Mouse (Mus musculus) stomach, embryonic 15.5 days (tissue): ENCODE measurements around the gene Gm17606. TPM values are rescaled to one million over a fixed set of nuclear protein-coding genes. Genes with fewer than 3 reads are reported as not detected.

Experiments used
- ATAC-seq: fragments of 200-750 bp; cut with Nextera tagmentation; 2 replicates; pipeline ENCODE4 v1.8.0; 2017; ENCODE audit warnings: low read depth, moderate number of reproducible peaks, moderate TSS enrichment; ENCODE audit not compliant: insufficient read depth, low FRiP score
- H3K27ac ChIP-seq: fragments of 300-500 bp; sonication (generic); 2 replicates; pipeline ENCODE4 v1.5.1; 2015; ENCODE audit warnings: mild to moderate bottlenecking, inconsistent platforms
- H3K27me3 ChIP-seq: fragments of 300-500 bp; sonication (generic); replicated peaks from 2 replicates; pipeline ENCODE4 v1.6.1; 2015; ENCODE audit warnings: inconsistent platforms
- H3K36me3 ChIP-seq: fragments of 300-500 bp; sonication (generic); 2 replicates; pipeline ENCODE4 v1.6.1; 2015; ENCODE audit warnings: inconsistent platforms
- H3K4me1 ChIP-seq: fragments of 300-500 bp; sonication (generic); 2 replicates; pipeline ENCODE4 v1.6.1; 2015; ENCODE audit warnings: inconsistent platforms
- H3K4me2 ChIP-seq: fragments of 300-500 bp; sonication (generic); 2 replicates; pipeline ENCODE4 v1.6.1; 2015; ENCODE audit warnings: mild to moderate bottlenecking, inconsistent platforms
- H3K4me3 ChIP-seq: fragments of 300-500 bp; sonication (generic); replicated peaks from 2 replicates; pipeline ENCODE4 v1.5.1; 2015; ENCODE audit warnings: inconsistent platforms
- H3K9ac ChIP-seq: fragments of 300-500 bp; sonication (generic); 2 replicates; pipeline ENCODE4 v1.6.1; 2015; ENCODE audit warnings: inconsistent platforms
- H3K9me3 ChIP-seq: fragments of 300-500 bp; sonication (generic); 2 replicates; pipeline ENCODE4 v1.6.1; 2016; ENCODE audit warnings: inconsistent platforms
- WGBS: fragments of 180-500 bp; shearing (Covaris S2); methylation state at CpG from one replicate; pipeline ENCODE4 v1.1.7; 2015; 5-methylcytosine and 5-hydroxymethylcytosine counted together
- polyA plus RNA-seq: library from polyadenylated mRNA; unstranded; fragments of >200 nt; fragmentation: Nextera tagmentation; extraction: Ambion mirVana; gene quantifications from 2 replicates; pipeline ENCODE4 v1.2.1, GENCODE M21; 2015

The Gm17606 gene
- polyA plus RNA-seq, 1 experiment from 2014 or later: not detected

DNA sequence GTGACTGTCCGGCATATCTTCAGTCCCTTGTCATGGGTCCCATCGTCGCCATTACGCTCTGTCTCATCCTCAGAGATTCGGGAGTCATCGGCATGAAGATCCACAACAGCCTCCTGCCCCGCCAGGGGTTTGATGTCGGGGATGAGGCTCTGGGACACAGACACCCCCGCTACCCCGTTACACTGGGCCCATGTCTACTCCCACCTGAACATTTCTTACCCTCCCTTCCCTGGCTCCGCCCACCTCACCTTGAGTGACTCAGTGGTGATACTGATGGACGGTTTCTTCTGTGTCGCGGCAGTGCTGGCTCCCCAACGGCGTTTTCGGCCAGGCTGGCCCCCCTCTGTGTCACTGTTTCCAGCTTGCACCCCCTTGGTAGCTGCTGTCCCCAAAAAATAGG is 5.7 kb downstream of the Gm17606 start:
- Histone ChIP-seq H3K9ac (no peak overlapping the region), H3K27me3 (no peaks in the 10 kb centered on the region), H3K27ac (no peak overlapping the region), H3K4me2 (no peak overlapping the region), H3K9me3 (no peaks in the 10 kb centered on the region), H3K4me1 (peaks cover 4% of the 10 kb centered on the region; the same call in 1 of the 2 replicates), H3K36me3 (peaks cover 78% of the 10 kb centered on the region), H3K4me3 (no peak overlapping the region)
- 94% methylated on average over 17 of the region's 17 CpGs for WGBS
- ATAC-seq: no peak

DNA sequence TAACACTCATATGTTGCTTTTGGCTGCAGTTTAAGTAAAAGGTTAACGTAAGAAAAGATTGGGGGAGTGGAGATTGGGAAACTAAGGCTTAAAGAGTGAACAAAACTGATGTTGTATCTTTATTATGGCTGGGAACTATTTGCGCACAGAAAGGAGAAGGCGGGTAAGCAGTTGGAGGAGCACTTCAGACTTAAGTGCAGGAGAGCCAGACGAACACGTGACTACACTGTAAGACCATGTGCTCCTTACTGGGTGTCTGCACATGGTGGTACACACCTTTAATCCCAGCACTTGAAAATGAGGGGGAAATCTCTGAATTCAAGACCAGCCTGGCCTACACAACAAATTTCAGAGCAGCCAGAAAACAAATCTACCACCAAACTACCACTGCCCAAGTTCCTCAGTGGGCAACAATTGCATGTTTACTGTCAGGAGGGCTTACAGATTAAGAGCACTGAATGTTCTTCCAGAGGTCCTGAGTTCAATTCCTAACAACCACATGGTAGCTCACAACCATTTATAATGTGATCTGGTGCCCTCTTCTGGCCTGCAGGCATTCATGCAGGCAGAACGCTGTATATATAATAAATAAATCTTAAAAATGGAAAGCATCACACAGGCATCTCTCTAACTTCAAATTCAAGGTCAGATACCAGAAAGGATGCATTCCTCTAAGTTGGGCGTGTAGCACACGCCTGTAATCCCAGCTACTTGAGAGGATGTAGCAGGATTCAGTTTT is 6.3 kb downstream of the Gm17606 start:
- H3K9me3 ChIP-seq: no peaks in the 10 kb centered on the region
- no peak for ATAC-seq
- H3K9ac ChIP-seq: no peak overlapping the region
- peaks cover 4% of the 10 kb centered on the region; the same call in 1 of the 2 replicates for H3K4me1 ChIP-seq
- no peaks in the 10 kb centered on the region for H3K27me3 ChIP-seq
- WGBS: 90% methylated on average over 8 of the region's 8 CpGs
- H3K4me2 ChIP-seq: no peak overlapping the region
- no peak overlapping the region for H3K4me3 ChIP-seq
- no peak overlapping the region for H3K27ac ChIP-seq
- H3K36me3 ChIP-seq: peaks cover 81% of the 10 kb centered on the region

DNA sequence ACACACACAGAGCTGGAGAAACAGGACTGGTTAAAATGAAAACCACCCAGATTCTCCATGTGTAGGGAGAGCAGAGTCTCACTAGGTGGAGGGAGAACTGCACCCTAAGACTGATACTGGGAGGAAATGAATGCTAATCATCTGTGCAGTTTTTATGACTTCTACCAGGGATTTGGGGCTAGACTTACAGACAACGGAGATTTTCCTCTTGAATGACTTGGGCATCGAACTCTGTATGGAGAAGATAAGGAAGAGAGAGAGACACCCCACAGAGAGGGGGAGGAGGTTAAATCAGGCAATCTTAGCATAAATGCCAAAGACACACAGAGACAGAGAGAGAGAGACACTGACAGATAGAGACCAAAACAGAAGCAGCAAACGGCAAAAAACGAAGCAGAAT is 7.1 kb downstream of the Gm17606 start:
- Histone ChIP-seq H3K27ac (no peak overlapping the region), H3K9ac (no peak overlapping the region), H3K36me3 (peaks cover 73% of the 10 kb centered on the region), H3K27me3 (no peaks in the 10 kb centered on the region), H3K4me3 (no peak overlapping the region), H3K4me1 (peaks cover 7% of the 10 kb centered on the region), H3K9me3 (no peaks in the 10 kb centered on the region), H3K4me2 (no peak overlapping the region)
- ATAC-seq: no peak
- WGBS: 79% methylated on average over 4 of the region's 4 CpGs

DNA sequence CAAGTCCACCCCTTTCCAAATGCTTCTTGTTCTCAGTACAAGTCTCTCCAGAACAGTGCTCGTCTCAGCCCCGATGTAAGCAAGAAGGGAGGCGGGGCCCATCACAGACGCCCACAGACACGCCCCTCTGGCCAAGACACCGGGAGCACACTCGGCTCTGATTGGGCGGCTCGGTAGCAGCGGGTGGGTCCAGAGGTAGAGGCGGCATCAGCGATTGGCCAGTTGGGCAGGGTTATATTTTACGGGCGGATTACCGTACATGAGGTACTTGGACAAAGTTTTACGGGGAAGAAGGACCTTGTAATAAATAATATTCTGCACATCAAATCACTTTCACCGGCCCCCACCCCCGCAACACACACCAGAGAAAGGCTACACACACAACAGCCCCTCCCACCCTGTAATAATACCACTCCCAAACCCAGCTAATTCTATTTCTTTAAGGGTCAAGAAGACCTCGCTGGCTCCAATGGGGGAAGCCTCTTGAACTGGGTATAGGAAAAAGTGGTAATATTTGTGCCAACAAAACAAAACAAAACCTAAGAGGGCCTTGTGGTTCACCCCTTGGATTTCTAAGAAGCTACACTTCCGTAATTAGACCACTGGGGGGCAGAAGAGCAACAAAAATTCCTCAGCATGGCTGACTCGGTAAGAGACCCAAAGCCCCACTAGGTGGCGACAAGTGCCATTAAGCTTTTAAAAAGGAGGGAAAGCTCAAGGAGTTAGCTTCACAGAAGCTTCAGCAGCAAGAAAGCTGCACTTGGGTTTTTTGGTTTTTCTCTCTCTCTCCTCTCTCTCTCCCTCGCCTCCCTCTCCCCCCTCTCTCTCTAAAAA is 10.1 kb downstream of the Gm17606 start:
- Histone ChIP-seq H3K27me3 (no peaks in the 10 kb centered on the region), H3K9me3 (no peaks in the 10 kb centered on the region), H3K4me1 (peaks cover 14% of the 10 kb centered on the region), H3K4me2 (no peak overlapping the region), H3K36me3 (peaks cover 50% of the 10 kb centered on the region), H3K4me3 (no peak overlapping the region), H3K27ac (peak overlapping the region; percentile 41; the same call in 1 of the 2 replicates), H3K9ac (no peak overlapping the region)
- WGBS: 56% methylated on average over 23 of the region's 23 CpGs
- peak; percentile 53; the same call in 1 of the 2 replicates for ATAC-seq

DNA sequence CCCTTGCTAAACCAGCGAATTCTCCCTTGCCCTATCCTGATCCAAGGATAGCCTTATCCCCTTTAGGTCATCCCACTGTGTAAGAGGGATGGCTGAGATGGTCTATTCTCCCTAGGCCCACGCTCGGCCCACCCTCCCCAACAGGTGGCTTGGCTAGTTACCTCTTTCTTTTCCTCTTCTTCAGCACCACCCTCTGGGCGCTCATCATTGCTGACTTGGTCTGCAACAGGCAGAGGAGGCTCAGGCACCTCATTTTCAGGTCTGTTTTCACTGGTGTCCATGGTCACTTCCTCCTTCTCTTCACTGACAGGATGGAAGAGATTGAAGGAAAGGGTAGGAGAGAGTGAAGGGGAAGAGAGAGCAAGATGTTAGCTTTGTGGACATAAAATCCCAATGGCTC is 10.8 kb downstream of the Gm17606 start:
- Histone ChIP-seq H3K4me2 (no peak overlapping the region), H3K9ac (no peak overlapping the region), H3K27me3 (no peaks in the 10 kb centered on the region), H3K9me3 (no peaks in the 10 kb centered on the region), H3K36me3 (peaks cover 50% of the 10 kb centered on the region), H3K27ac (peak overlapping the region; percentile 41), H3K4me1 (peaks cover 14% of the 10 kb centered on the region), H3K4me3 (no peak overlapping the region)
- no peak for ATAC-seq
- 75% methylated on average over 4 of the region's 4 CpGs for WGBS

DNA sequence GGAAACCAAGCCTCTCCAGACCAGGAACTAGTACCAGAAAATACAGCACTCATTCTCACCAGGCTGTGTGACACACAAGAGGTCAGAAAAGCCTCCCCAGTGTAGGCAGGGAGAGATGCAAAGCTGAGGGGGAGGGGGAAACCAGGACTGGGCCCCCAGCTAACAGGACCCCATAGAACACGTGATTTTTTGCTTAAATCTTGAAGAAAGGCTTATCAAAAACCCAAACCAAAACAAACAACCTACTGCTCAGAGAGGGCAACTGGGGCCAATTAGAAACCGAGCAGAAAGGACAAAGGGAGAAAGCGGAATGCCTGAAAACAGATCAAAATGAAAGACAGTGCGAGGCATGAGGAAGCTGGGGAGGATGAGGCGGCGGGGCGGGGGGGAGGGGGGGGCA is 12.0 kb downstream of the Gm17606 start:
- Histone ChIP-seq H3K4me2 (peak overlapping the region; percentile 60), H3K4me3 (peak overlapping the region; percentile 65), H3K9ac (peak overlapping the region; percentile 52; the same call in 1 of the 2 replicates), H3K9me3 (no peaks in the 10 kb centered on the region), H3K36me3 (peaks cover 49% of the 10 kb centered on the region), H3K4me1 (peaks cover 14% of the 10 kb centered on the region), H3K27me3 (no peaks in the 10 kb centered on the region), H3K27ac (peak overlapping the region; percentile 80; the same call in 1 of the 2 replicates)
- WGBS: under 1% methylated on average over 7 of the region's 7 CpGs
- ATAC-seq: no peak

DNA sequence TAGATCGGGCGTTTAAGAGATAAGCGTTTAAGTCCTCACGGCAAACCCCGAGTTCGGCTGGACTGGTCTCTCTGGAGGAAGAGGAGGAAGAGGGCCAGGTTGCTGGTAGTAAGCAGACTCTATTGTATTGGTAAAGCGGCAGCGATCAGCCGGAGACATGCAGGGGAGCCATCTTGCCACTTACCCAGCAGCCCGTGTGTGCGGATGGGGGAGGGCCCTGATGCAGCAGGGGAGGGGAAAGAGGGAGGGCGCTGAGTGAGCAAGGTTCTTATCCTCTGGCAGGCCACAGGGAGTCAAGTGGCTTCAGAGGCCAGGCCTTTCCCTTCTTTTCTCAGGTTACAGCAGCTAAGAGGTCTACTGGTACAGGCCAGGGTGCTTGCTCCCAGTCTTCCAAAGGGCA is 12.7 kb downstream of the Gm17606 start:
- Histone ChIP-seq H3K9me3 (no peaks in the 10 kb centered on the region), H3K9ac (peak overlapping the region; percentile 52; the same call in 1 of the 2 replicates), H3K27ac (peak overlapping the region; percentile 80), H3K4me3 (peak overlapping the region; percentile 65), H3K27me3 (no peaks in the 10 kb centered on the region), H3K4me2 (peak overlapping the region; percentile 60), H3K36me3 (peaks cover 42% of the 10 kb centered on the region), H3K4me1 (peaks cover 14% of the 10 kb centered on the region)
- under 1% methylated on average over 12 of the region's 12 CpGs for WGBS
- ATAC-seq: peak; percentile 87

DNA sequence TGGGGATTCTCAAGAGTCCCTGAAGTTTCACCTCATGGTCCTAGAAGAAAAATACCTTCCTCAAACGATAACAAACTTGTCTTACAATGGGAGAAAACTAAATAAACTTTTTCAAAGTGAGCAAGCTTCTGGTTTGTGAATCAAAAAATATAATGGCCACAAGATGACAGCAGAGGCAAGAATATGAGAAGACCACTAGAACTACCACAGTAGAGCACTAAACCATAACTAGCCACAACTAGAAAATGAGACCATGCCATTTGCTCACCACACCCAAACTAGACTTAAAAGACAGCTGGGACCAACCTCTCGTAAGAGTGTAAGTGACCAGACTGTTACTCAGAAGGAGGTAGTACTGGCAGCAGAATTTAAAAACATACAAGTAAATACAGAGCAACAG is 19.3 kb downstream of the Gm17606 start:
- no peaks in the 10 kb centered on the region for H3K27me3 ChIP-seq
- no peak for ATAC-seq
- no peaks in the 10 kb centered on the region for H3K9me3 ChIP-seq
- 87% methylated on average over 2 of the region's 2 CpGs for WGBS
- no peak overlapping the region for H3K27ac ChIP-seq
- no peak overlapping the region for H3K4me2 ChIP-seq
- no peaks in the 10 kb centered on the region for H3K4me1 ChIP-seq
- H3K4me3 ChIP-seq: no peak overlapping the region
- peaks cover 66% of the 10 kb centered on the region for H3K36me3 ChIP-seq
- H3K9ac ChIP-seq: no peak overlapping the region

DNA sequence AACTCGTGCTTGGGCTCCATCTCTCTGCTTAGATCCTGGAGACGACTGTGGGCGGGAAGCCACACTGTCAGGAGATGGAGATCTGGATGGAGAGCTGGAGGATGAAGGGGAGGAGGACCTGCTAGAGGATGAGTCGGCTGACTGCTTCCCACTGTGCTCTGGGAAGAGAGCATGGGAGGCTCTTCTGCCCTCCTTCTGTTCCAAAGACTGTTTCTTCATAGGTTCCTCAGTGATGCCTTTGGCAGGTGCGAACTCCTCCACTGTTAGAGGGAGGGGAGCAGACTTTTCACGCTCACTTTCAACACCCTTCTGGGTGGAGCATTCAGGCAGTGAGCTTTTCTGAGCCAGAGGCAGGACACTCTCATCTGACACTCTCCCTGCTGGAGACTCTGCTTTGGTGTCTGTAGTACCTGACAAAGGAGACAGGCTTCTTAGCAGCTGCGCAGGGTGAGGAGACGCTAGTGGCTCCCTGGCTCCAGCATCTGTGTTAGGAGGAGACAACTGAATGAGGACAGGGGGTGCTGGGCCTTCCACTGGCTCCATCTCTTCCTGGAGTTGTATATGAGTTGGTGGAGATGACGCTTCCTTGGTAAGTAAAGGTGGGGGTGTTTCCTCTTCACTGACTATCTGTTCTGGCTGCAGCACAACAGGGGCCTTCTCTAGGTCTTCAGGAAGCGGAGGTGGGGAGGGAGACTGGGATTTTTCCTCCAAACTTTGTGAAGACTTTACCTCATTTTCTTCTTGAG is 23.9 kb downstream of the Gm17606 start:
- H3K4me2 ChIP-seq: no peak overlapping the region
- H3K4me3 ChIP-seq: no peak overlapping the region
- H3K27me3 ChIP-seq: no peaks in the 10 kb centered on the region
- H3K4me1 ChIP-seq: no peaks in the 10 kb centered on the region
- H3K36me3 ChIP-seq: peaks cover 70% of the 10 kb centered on the region
- 90% methylated on average over 10 of the region's 10 CpGs for WGBS
- no peak overlapping the region for H3K9ac ChIP-seq
- no peak overlapping the region for H3K27ac ChIP-seq
- no peak for ATAC-seq
- no peaks in the 10 kb centered on the region for H3K9me3 ChIP-seq

DNA sequence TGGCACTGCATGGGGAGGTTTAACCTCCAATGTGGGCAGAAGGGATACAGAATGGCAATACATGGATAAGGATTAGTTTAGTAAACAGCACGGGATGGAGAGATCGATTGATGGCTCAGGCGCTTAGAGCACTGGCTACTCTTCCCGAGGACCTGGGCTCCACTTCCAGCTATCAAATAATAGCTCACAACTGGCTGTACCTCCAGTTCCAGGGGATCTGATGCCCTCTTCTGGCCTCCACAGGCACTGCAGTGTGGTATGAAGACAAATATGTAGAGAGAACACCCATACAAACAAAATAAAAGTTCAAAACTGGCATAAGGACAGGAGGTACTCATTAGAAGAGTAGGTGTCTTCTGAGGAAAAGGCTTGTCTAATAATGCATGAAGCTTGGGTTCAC is 28.6 kb downstream of the Gm17606 start:
- Histone ChIP-seq H3K4me1 (no peaks in the 10 kb centered on the region), H3K9ac (no peak overlapping the region), H3K4me3 (no peak overlapping the region), H3K27ac (no peak overlapping the region), H3K4me2 (no peak overlapping the region), H3K36me3 (peaks cover 52% of the 10 kb centered on the region), H3K27me3 (no peaks in the 10 kb centered on the region), H3K9me3 (no peaks in the 10 kb centered on the region)
- no peak for ATAC-seq
- WGBS: 80% methylated on average over 4 of the region's 4 CpGs

DNA sequence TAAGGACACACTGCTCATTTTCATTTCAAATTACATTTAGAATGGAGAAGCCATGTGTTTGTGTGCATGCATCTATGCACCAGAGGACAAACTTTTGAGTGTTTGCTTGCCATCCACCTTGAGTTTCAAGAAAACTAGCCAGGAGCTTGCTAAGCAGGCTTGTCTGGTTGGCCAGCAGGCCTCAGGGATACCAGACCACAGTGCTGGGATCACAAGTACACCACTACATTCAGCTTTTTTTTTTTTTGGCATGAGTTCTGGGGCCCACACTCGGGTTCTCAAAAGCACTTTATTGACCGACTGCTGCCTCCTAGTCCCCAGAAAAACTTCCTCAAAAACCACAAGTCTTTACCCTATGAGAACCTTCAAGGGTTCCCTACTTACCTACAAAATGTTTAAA is 33.6 kb downstream of the Gm17606 start:
- no peak overlapping the region for H3K27ac ChIP-seq

More for the DNA sequence above, 33.6 kb downstream of the Gm17606 start:
- Histone ChIP-seq H3K9me3 (no peaks in the 10 kb centered on the region), H3K4me3 (no peak overlapping the region), H3K9ac (no peak overlapping the region), H3K4me1 (no peaks in the 10 kb centered on the region), H3K36me3 (peaks cover 38% of the 10 kb centered on the region; the same call in 1 of the 2 replicates), H3K4me2 (no peak overlapping the region), H3K27me3 (no peaks in the 10 kb centered on the region)
- WGBS: 57% methylated on average over 2 of the region's 2 CpGs
- ATAC-seq: no peak
